Mouse (Mus musculus) gastrocnemius, adult 2 months (tissue): ENCODE results near the gene Sdhc. TPM values are rescaled to one million over a fixed set of nuclear protein-coding genes. Genes with fewer than 3 reads are reported as not detected.
A peak's percentile ranks its signal among the peaks of the same experiment; 100 is the strongest.
"Not testable (repeated sequence)": the region's sequence is repeated elsewhere in the genome, so short reads cannot be mapped to it uniquely, and the experiment has no call there.

Source experiments
- DNase-seq: peaks from one replicate; pipeline ENCODE4 v3.0.0; 2022
- H3K27ac ChIP-seq: fragments of 200-600 bp; 2 replicates; pipeline ENCODE4 v1.8.1; 2022; ENCODE audit warnings: mild to moderate bottlenecking
- H3K4me3 ChIP-seq: fragments of 200-600 bp; 2 replicates; pipeline ENCODE4 v1.8.1; 2022; ENCODE audit warnings: mild to moderate bottlenecking, moderate library complexity
- intact Hi-C: fragments of 180-260 bp; cut with DNase I; formaldehyde crosslinking; loops from one replicate; pipeline ENCODE4 v1.15.1; 2025
- microRNA-seq: library from miRNA; unstranded; fragments of <30 nt; microRNA quantifications from one replicate; pipeline ENCODE4 v1.2.0, GENCODE M21; 2021
- total RNA-seq, 2 experiments: library from RNA; stranded (reverse); gene quantifications; 2 replicates each; pipeline ENCODE4 v1.2.3; 2021

Sdhc gene
- total RNA-seq, 2 experiments from 2014 or later: 635 to 909 TPM

- intact Hi-C loops, H3K27ac ChIP-seq: not testable (repeated sequence)
- peak; percentile 38 for DNase-seq
- peak overlapping the region; percentile 53 for H3K4me3 ChIP-seq
These were observed 72.4 kb downstream of the Sdhc start for GRCm38 (mm10) chr1:171077955-171078354.

GRCm38 (mm10) chr1:171077192-171077591 is 73.2 kb downstream of the Sdhc start:
- H3K27ac ChIP-seq, DNase-seq, H3K4me3 ChIP-seq, intact Hi-C loops: not testable (repeated sequence)

Small RNA genes lying within 50 kb of the gene (microRNA-seq; reads per million reads assigned to microRNA genes)
- gene Gm27844: not detected

Other genes with a start within 250 kb of the Sdhc start
- not detected for gene Fcrlb, start 237.7 kb downstream of the Sdhc start, total RNA-seq
- gene Fcrla, start 223.0 kb downstream of the Sdhc start, total RNA-seq: not detected
- 1 to 10 TPM; 2.2 to 4.1 TPM for gene Fcgr2b, start 174.1 kb downstream of the Sdhc start, total RNA-seq
- gene Fcgr4, start 131.7 kb downstream of the Sdhc start, total RNA-seq: not detected
- 1 to 10 TPM; 1.8 to 4.3 TPM for gene Fcgr3, start 85.7 kb downstream of the Sdhc start, total RNA-seq
- 1 to 10 TPM in 1 of 2 experiments, under 1 TPM in 1; 0.75 to 1.8 TPM for gene Cfap126, start 36.7 kb downstream of the Sdhc start, total RNA-seq
- gene Mpz, start 108 bp upstream of the Sdhc start, total RNA-seq: 10 to 100 TPM; 24.7 to 27.7 TPM
- gene Pcp4l1, start 45.7 kb upstream of the Sdhc start, total RNA-seq: 10 to 100 TPM; 58.3 to 75.0 TPM
- not detected for gene Nr1i3, start 63.4 kb upstream of the Sdhc start, total RNA-seq
- gene Tomm40l, start 71.9 kb upstream of the Sdhc start, total RNA-seq: 10 to 100 TPM; 43.2 to 56.3 TPM
- gene Apoa2, start 74.5 kb upstream of the Sdhc start, total RNA-seq: under 1 TPM in 1 of 2 experiments, not detected in 1; 0.59 TPM
- 1 to 10 TPM; 2.5 to 6.1 TPM for gene Fcer1g, start 83.8 kb upstream of the Sdhc start, total RNA-seq
- gene Adamts4, start 99.8 kb upstream of the Sdhc start, total RNA-seq: under 1 TPM; 0.15 to 0.73 TPM
- 1,000 to 10,000 TPM; 1,014 to 1,063 TPM for gene Ndufs2, start 100.8 kb upstream of the Sdhc start, total RNA-seq
- 10 to 100 TPM; 12.1 to 12.5 TPM for gene B4galt3, start 119.7 kb upstream of the Sdhc start, total RNA-seq
- gene Ppox, start 130.6 kb upstream of the Sdhc start, total RNA-seq: 1 to 10 TPM; 7.9 to 8.6 TPM
- 10 to 100 TPM; 15.8 to 18.7 TPM for gene Usp21, start 137.4 kb upstream of the Sdhc start, total RNA-seq
- 10 to 100 TPM; 84.3 to 93.2 TPM for gene Ufc1, start 144.4 kb upstream of the Sdhc start, total RNA-seq
- gene Dedd, start 178.5 kb upstream of the Sdhc start, total RNA-seq: 10 to 100 TPM; 32.4 to 35.5 TPM
- gene Nit1, start 195.0 kb upstream of the Sdhc start, total RNA-seq: 10 to 100 TPM; 29.4 to 30.4 TPM
- gene Pfdn2, start 195.1 kb upstream of the Sdhc start, total RNA-seq: 100 to 1,000 TPM in 1 of 2 experiments, 10 to 100 TPM in 1; 93.2 to 101 TPM
- gene Klhdc9, start 210.2 kb upstream of the Sdhc start, total RNA-seq: not detected
- gene Nectin4, start 219.5 kb upstream of the Sdhc start, total RNA-seq: under 1 TPM in 1 of 2 experiments, not detected in 1; 0.06 TPM
- under 1 TPM; 0.38 to 0.73 TPM for gene Arhgap30, start 238.4 kb upstream of the Sdhc start, total RNA-seq